Mouse (Mus musculus) midbrain, embryonic 16.5 days (tissue): ENCODE data around the gene Commd7. TPM values are rescaled to one million over a fixed set of nuclear protein-coding genes. Genes with fewer than 3 reads are reported as not detected.

Experiments
- ATAC-seq: fragments of 200-750 bp; cut with Nextera tagmentation; 2 replicates; pipeline ENCODE4 v1.8.0; 2017; ENCODE audit warnings: moderate TSS enrichment
- H3K27ac ChIP-seq: fragments of 300-500 bp; sonication (generic); 2 replicates; pipeline ENCODE4 v1.5.1; 2014; ENCODE audit warnings: mild to moderate bottlenecking, low read length, mixed read lengths
- H3K27me3 ChIP-seq: fragments of 300-500 bp; sonication (generic); 2 replicates; pipeline ENCODE4 v1.6.1; 2014; ENCODE audit warnings: low read depth, low read length, mixed read lengths; ENCODE audit not compliant: control insufficient read depth, insufficient read depth
- H3K36me3 ChIP-seq: fragments of 300-500 bp; sonication (generic); 2 replicates; pipeline ENCODE4 v1.6.1; 2014; ENCODE audit warnings: mild to moderate bottlenecking, low read length, moderate library complexity, mixed read lengths; ENCODE audit not compliant: control insufficient read depth, insufficient read depth
- H3K4me1 ChIP-seq: fragments of 300-500 bp; sonication (generic); 2 replicates; pipeline ENCODE4 v1.6.1; 2014; ENCODE audit warnings: mild to moderate bottlenecking, low read length, mixed read lengths; ENCODE audit not compliant: control insufficient read depth, insufficient read depth
- H3K4me2 ChIP-seq: fragments of 300-500 bp; sonication (generic); 2 replicates; pipeline ENCODE4 v1.6.1; 2014; ENCODE audit warnings: mild to moderate bottlenecking, low read length, mixed read lengths
- H3K4me3 ChIP-seq: fragments of 300-500 bp; sonication (generic); 2 replicates; pipeline ENCODE4 v1.5.1; 2014; ENCODE audit warnings: low read depth, mild to moderate bottlenecking, low read length, moderate library complexity, mixed read lengths
- H3K9ac ChIP-seq: fragments of 300-500 bp; sonication (generic); 2 replicates; pipeline ENCODE4 v1.6.1; 2014; ENCODE audit warnings: low read depth, low read length, mixed read lengths
- H3K9me3 ChIP-seq: fragments of 300-500 bp; sonication (generic); replicated peaks from 2 replicates; pipeline ENCODE4 v1.6.1; 2014; ENCODE audit warnings: mild to moderate bottlenecking, low read length, mixed read lengths; ENCODE audit not compliant: control insufficient read depth, poor library complexity, severe bottlenecking
- WGBS: fragments of 180-500 bp; shearing (Covaris S2); extraction: QIAGEN DNeasy Blood & Tissue Kit; methylation state at CpG from one replicate; pipeline ENCODE4 v1.1.7; 2014; 5-methylcytosine and 5-hydroxymethylcytosine counted together
- polyA plus RNA-seq: library from polyadenylated mRNA; unstranded; fragments of >200 nt; fragmentation: Nextera tagmentation; extraction: Ambion mirVana; gene quantifications from 2 replicates; pipeline ENCODE4 v1.2.1, GENCODE M21; 2015

The Commd7 gene
- polyA plus RNA-seq, 1 experiment from 2014 or later = 102 TPM

- WGBS = 54% methylated on average over 6 of the region's 6 CpGs
- H3K9me3 ChIP-seq = no peaks in the 10 kb centered on the region
- no peak overlapping the region for H3K27ac ChIP-seq
- no peaks in the 10 kb centered on the region for H3K36me3 ChIP-seq
- no peak for ATAC-seq
- no peak overlapping the region for H3K4me2 ChIP-seq
- H3K4me3 ChIP-seq = no peak overlapping the region
- no peaks in the 10 kb centered on the region for H3K4me1 ChIP-seq
- H3K9ac ChIP-seq = no peak overlapping the region
- no peaks in the 10 kb centered on the region for H3K27me3 ChIP-seq
Observed at GRCm38 (mm10) chr2:153575554-153575953, 57.0 kb downstream of the Commd7 start.

- WGBS = 95% methylated on average over 9 of the region's 9 CpGs
Observed at GRCm38 (mm10) chr2:153573101-153573500, 59.5 kb downstream of the Commd7 start.

GRCm38 (mm10) chr2:153568541-153568940, 64.0 kb downstream of the Commd7 start:
- WGBS = 92% methylated on average over 6 of the region's 6 CpGs
- H3K4me3 ChIP-seq = no peak overlapping the region
- H3K4me2 ChIP-seq = no peak overlapping the region
- no peaks in the 10 kb centered on the region for H3K4me1 ChIP-seq
- H3K27ac ChIP-seq = no peak overlapping the region
- no peak for ATAC-seq
- H3K9ac ChIP-seq = no peak overlapping the region
- H3K9me3 ChIP-seq = no peaks in the 10 kb centered on the region
- H3K27me3 ChIP-seq = no peaks in the 10 kb centered on the region
- no peaks in the 10 kb centered on the region for H3K36me3 ChIP-seq

More at GRCm38 (mm10) chr2:153573101-153573500, 59.5 kb downstream of the Commd7 start:
- no peak overlapping the region for H3K4me3 ChIP-seq
- no peaks in the 10 kb centered on the region for H3K9me3 ChIP-seq
- no peaks in the 10 kb centered on the region for H3K4me1 ChIP-seq
- no peak overlapping the region for H3K27ac ChIP-seq
- H3K27me3 ChIP-seq = no peaks in the 10 kb centered on the region
- no peak overlapping the region for H3K9ac ChIP-seq
- H3K4me2 ChIP-seq = no peak overlapping the region
- no peaks in the 10 kb centered on the region for H3K36me3 ChIP-seq
- no peak for ATAC-seq

GRCm38 (mm10) chr2:153568013-153568412, 64.6 kb downstream of the Commd7 start:
- Histone ChIP-seq H3K9me3 (no peaks in the 10 kb centered on the region), H3K4me2 (no peak overlapping the region), H3K27ac (no peak overlapping the region), H3K9ac (no peak overlapping the region), H3K4me1 (no peaks in the 10 kb centered on the region), H3K36me3 (no peaks in the 10 kb centered on the region), H3K4me3 (no peak overlapping the region), H3K27me3 (no peaks in the 10 kb centered on the region)
- WGBS = 85% methylated on average over 4 of the region's 4 CpGs
- ATAC-seq = no peak

Other genes starting within 250 kb of the Commd7 start
- gene 4930404H24Rik, start 140.0 kb downstream of the Commd7 start, polyA plus RNA-seq = not detected in 2 replicates
- 39.9 and 47.5 TPM in 2 replicates for gene Nol4l, start 102.8 kb downstream of the Commd7 start, polyA plus RNA-seq
- 3.0 and 3.5 TPM in 2 replicates for gene Dnmt3b, start 16.7 kb upstream of the Commd7 start, polyA plus RNA-seq
- not detected in 2 replicates for gene Dnmt3c, start 63.9 kb upstream of the Commd7 start, polyA plus RNA-seq
- gene Mapre1, start 108.5 kb upstream of the Commd7 start, polyA plus RNA-seq = 411 and 428 TPM in 2 replicates
- gene Efcab8, start 147.2 kb upstream of the Commd7 start, polyA plus RNA-seq = 0.16 TPM in 1 of 2 replicates, not detected in the other
- not detected in 2 replicates for gene Sun5, start 238.3 kb upstream of the Commd7 start, polyA plus RNA-seq
- gene Bpifb2, start 242.3 kb upstream of the Commd7 start, polyA plus RNA-seq = 0.26 TPM in 1 of 2 replicates, not detected in the other